Mouse (Mus musculus) 416B (cell line): ENCODE measurements at regions not wholly inside any gene's neighbourhood (a gene's known extent, or its start where the extent isn't known, plus 50 kb on each side); places are given as distances from the start of the nearest gene placed in this dataset.

Source experiments
- DNase-seq: peaks from one replicate; pipeline ENCODE4 v3.0.0; 2011; ENCODE audit warnings: low read depth

DNA sequence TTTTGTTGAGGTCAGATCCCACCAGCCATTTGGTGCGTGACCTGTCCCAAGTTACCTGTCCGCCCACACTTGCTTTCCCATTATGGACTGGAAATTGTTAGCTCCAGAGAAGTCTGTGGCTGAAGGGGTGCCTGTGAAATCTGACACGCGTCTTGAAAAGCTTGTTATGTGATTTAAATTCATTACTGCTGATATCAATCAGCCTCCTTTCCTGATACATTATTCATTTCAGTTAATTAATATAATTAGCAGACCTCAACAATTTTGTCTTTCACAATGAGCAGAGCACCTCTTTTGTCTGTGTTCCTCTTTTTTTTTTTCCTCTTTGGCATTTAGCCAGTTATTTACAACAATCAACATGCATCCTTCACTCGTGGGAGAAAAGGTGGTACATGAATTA is 58.6 kb upstream of the Grip1 start:
- DNase-seq: no peak

GRCm38 (mm10) chr10:119387924-119388323 is 65.7 kb upstream of the Grip1 start:
- no peak for DNase-seq

DNA sequence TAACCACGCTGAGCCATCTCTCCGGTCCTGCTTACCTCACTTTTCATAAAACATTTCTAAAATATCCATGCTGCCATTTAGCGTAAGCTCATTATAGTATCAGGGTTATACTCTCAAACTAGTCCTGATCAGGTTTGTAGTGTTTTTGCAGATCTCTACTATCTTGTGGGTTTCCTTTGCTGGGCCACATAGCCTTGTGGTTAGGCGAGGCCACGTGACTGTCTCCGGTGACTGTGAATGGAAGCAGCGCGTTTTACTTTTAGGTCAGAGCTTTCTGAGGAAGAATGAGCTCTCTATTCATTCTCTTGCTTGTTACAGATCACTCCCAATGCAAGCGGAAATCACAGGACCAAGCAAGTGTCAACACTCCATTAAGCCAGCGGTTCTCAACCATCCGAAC is 71.4 kb upstream of the Grip1 start:
- peak; percentile 83 for DNase-seq

DNA sequence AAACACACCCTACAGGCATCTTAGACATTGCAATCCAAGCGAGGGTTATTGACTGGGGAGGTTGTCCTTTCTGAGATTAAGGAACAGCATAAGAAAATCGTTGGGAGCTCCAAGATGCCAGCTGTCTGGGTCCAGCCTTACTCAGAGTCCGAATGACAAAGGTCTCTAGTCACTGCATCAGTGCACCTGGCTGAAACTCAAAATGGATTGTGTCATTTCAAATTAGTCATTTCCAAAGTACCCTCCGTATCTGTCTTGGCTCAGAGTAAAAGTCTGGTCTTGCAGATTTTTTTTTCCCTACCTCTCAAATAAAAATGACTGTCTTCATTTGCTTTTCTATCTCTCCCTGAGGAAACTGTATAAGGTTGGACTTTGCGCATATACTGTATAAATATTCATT is 85.1 kb upstream of the Grip1 start:
- DNase-seq: no peak

DNA sequence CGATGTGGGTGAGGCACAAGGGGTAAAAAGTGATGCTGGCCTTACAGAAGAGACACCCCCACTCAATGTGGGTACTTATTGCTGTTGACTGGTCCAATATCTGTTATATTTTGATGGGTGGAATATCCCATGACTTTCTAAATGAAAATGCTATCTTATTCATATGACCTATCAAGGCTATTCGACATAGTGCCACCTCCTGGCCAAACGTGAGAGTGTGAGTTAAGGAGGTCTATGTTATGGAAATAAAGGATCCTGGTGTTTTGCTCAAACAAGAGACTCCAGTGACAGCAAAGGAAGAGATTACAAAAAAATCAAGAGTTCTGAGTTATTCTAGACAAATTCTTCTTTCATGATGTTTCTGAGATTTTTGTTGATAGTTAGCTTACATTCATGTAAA is 90.0 kb upstream of the Grip1 start:
- DNase-seq: peak; percentile 49

DNA sequence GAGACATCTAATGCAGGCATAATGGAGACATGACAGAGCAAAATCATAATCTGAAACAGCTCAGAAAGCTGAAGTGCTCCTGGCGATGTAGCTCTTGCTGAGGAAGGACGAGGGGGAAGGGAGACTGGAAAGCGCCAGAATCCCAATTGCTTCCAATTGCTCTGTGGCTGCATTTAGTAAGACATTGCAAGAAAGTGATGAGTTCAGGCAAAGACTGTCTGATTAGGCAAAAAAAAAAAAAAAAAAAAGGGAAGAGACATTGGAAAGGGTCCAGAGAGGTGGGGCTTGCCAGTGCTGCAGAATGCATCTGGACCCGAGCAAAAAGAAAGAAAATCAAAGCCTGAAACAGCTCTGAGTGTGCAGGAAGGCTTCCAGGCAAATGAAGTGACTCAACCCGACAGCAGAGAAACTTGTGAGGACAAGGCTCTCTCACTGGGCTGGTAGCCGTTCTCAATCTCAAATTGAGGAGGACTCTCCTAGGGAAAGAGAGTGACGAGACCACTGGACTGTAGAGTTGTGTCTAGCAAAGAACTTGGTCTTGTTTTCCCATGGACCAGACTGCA is 94.8 kb upstream of the Grip1 start:
- DNase-seq: no peak

DNA sequence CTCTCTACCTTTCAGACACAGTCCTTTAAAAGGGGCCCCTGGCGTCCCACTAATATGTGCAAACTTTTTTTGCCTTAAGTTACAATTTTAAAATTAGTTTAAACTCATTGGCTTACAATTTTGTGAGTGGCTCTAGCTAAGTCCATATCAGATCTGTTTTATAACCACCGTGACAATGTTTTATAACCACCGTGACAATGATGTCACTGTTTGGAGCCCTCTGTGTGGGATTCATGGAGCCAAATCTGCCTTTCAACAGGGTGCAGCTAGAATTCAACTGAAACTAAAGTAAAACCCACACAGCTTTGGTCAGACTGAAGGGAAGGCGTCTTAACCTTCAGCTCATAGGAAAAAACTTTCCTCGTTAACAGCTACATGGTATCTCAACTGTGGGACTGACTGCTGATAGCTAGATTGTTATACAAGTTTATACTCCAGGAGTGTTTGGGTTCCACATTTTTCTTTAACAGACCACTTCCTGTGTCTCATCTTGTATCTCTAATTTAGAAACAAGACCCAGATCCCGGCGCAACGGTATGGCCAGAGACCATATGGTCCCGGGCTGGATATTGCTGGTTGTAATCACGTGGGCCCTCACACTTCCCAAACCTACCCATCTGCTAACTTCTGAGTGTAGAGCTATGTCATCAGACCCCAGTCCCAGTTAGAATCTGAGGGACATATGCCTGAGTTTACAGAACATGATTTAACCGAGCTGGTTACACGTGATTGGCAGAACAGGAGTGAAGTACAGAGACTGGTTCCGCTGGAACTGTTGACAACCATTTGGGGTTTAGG is 102.7 kb upstream of the Cand1 start:
- DNase-seq: no peak

GRCm38 (mm10) chr10:119340323-119340722 is 100.5 kb upstream of the Cand1 start:
- no peak for DNase-seq

DNA sequence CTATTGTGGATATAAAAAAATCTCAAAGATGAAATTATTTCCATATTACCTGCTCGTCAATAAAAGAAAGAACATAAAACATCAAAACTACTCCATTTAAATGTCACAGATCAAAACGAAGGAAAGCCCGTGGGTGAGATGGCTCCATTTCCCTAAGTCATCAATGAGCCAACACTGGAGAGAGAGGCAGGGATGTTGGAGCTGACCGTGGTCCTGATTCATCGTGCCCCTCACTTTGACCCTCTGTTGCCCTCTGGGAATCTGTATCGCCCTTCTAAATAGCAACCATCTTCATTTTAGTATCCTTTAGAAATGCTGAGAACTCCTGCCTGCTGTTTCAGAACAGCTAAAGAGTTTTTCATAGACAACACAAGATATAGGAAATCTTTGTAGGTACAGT is 87.1 kb upstream of the Cand1 start:
- DNase-seq: peak; percentile 8

- no peak for DNase-seq
Observed at GRCm38 (mm10) chr10:119319953-119320352, 80.1 kb upstream of the Cand1 start.

DNA sequence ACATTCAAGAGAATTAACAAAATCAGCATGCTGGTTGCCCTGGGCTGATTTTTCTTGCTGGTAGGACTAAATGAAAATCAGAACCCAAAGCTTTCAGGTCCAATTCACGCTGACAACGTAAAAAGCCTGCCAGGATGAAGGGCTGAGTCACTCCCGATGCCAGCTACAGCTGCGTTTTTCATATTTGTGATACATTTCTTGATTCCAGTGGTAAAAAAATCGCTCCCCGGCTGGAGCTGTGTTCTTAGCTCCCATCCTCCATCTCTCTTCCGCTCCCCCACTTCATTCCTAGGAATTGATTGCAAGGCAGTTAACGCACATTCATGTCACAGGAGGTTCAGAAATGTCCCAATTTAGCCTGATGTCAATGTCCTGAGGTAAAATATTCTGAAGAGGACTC is 78.6 kb upstream of the Cand1 start:
- DNase-seq: no peak

DNA sequence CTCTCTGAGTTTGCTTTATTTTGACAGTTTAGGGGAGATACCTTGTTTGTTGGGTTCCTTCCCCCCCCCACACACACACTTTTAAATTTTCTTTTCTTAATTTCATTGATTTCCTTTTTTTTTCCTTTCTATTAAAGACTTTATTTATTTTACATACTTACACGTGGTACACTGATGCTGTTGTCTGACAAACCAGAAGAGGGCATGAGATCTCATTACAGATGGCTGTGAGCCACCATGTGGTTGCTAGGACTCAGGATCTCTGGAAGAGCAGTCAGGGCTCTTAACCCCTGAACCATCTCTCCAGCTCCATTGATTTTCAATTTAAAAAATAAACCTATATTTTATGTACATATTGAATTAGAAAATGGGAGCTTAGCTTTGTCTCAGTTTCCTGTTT is 71.7 kb upstream of the Cand1 start:
- peak; percentile 20 for DNase-seq

DNA sequence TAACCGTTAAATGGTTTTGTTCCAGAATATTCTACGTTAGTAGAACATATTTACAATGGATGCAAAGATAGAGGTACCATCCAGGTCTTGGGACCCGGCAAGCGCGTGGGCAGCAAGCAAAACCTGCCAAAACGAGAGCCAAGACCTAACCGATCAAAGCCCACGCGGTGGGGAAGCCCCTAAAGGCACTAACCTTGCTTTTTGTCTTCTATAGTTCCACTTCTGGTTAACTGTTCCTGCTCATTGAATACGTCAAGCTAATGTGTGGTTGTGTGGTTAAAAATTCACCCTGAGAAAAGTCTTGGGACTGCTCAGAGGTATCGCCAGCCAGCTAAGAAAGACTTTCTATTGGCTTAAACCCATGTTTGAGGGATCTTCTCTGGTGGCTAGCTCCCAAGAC is 55.9 kb upstream of the Cand1 start:
- no peak for DNase-seq

DNA sequence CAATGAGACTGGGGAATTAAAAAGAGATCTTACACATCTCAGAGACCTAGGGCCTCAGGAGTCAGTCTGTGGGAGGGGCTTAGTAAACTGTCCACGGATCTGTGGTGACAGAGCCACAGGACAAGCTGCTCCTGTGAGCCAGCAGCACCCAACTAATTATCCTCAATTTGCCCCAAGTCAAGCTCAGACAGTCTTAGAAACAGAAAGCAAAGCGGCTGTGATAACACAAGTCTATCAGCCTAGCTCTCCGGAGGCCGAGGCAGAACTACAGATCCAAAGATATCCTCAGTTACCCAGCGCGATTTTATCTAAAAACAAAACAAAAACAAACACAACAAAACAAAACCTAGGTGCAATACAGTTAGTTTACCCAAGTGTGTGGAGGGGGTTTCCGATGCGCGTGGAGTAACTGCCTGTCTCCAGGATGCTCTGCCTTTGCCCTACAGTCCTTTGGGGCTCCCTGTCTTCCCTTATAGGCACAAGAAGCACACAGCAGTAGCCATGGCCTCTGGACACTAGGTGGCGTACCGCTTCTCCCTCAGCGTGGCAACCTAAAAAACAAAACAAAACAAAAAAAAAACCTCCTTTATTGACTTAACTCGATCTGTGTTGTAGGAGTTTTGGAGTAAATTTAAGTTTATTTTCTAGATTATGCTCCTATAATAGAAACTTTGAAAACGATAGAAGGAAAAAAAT is 54.7 kb upstream of the Cand1 start:
- peak; percentile 74 for DNase-seq

DNA sequence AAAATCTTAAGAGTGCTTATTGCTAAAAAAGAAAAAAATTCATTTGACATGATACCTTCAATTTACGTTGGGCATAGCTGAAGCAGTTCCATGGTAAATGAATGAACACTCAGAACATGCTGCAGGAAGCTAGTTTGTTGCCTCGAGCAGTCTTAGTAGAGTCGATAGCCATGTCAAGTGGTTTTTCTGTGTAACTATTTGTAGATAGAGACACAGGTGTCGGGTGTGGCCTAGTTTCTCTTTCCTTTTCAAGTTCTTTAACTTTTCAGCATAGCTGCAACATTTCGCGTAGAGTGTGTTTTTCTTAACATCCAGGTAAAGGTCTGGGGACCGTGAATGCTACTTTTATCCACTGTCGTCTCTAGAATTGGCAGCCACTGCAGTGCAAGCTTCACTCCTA is 53.5 kb upstream of the Cand1 start:
- DNase-seq: no peak
